Mouse (Mus musculus) liver, postnatal 0 days (tissue): ENCODE results near the gene Actl10. TPM values are rescaled to one million over a fixed set of nuclear protein-coding genes. Genes with fewer than 3 reads are reported as not detected.

Source experiments
- ATAC-seq: fragments of 200-750 bp; cut with Nextera tagmentation; 2 replicates; pipeline ENCODE4 v1.8.0; 2017; ENCODE audit warnings: mild to moderate bottlenecking, moderate library complexity
- DNase-seq: peaks from one replicate; pipeline ENCODE4 v3.0.0-alpha.2; 2016
- H3K27ac ChIP-seq: fragments of 300-500 bp; sonication (generic); 2 replicates; pipeline ENCODE4 v1.5.1; 2014; ENCODE audit warnings: antibody characterized with exemption, moderate library complexity, mild to moderate bottlenecking, low read depth
- H3K27me3 ChIP-seq: fragments of 300-500 bp; sonication (generic); 2 replicates; pipeline ENCODE4 v1.6.1; 2014; ENCODE audit warnings: low read length, control low read depth, mixed read lengths; ENCODE audit not compliant: insufficient read depth
- H3K36me3 ChIP-seq: fragments of 300-500 bp; sonication (generic); replicated peaks from 2 replicates; pipeline ENCODE4 v1.6.1; 2014; ENCODE audit warnings: mild to moderate bottlenecking, control low read depth, low read length, moderate library complexity, mixed read lengths; ENCODE audit not compliant: insufficient read depth
- H3K4me1 ChIP-seq: fragments of 300-500 bp; sonication (generic); 2 replicates; pipeline ENCODE4 v1.6.1; 2014; ENCODE audit warnings: antibody characterized with exemption, mild to moderate bottlenecking, control low read depth; ENCODE audit not compliant: insufficient read depth
- H3K4me2 ChIP-seq: fragments of 300-500 bp; sonication (generic); 2 replicates; pipeline ENCODE4 v1.6.1; 2014; ENCODE audit warnings: low read depth, mild to moderate bottlenecking, low read length, moderate library complexity, mixed read lengths
- H3K4me3 ChIP-seq: fragments of 300-500 bp; sonication (generic); 2 replicates; pipeline ENCODE4 v1.5.1; 2014; ENCODE audit warnings: low read depth, low read length
- H3K9ac ChIP-seq: fragments of 300-500 bp; sonication (generic); replicated peaks from 2 replicates; pipeline ENCODE4 v1.6.1; 2014; ENCODE audit warnings: mild to moderate bottlenecking, moderate library complexity
- H3K9me3 ChIP-seq: fragments of 300-500 bp; sonication (generic); 2 replicates; pipeline ENCODE4 v1.6.1; 2016; ENCODE audit warnings: mild to moderate bottlenecking, control low read depth, low read length, mixed read lengths
- CTCF ChIP-seq: sonication (generic); IDR thresholded peaks from 2 replicates; pipeline ENCODE4 v1.5.1; 2016; ENCODE audit warnings: antibody characterized with exemption, low read depth
- EP300 ChIP-seq: IDR thresholded peaks from 2 replicates; pipeline ENCODE4 v1.6.1; 2016; ENCODE audit warnings: antibody characterized with exemption, low read depth, mild to moderate bottlenecking
- WGBS: fragments of 180-500 bp; shearing (Covaris S2); extraction: QIAGEN DNeasy Blood & Tissue Kit; methylation state at CpG from one replicate; pipeline ENCODE4 v1.1.7; 2014; ENCODE audit not compliant: insufficient replicate concordance; 5-methylcytosine and 5-hydroxymethylcytosine counted together
- polyA plus RNA-seq: library from polyadenylated mRNA; unstranded; fragments of >200 nt; fragmentation: Nextera tagmentation; extraction: Ambion mirVana; gene quantifications from 2 replicates; pipeline ENCODE4 v1.2.1, GENCODE M21; 2015

Actl10 gene
- 0.07 TPM in 1 of 2 replicates, not detected in the other for polyA plus RNA-seq

DNA sequence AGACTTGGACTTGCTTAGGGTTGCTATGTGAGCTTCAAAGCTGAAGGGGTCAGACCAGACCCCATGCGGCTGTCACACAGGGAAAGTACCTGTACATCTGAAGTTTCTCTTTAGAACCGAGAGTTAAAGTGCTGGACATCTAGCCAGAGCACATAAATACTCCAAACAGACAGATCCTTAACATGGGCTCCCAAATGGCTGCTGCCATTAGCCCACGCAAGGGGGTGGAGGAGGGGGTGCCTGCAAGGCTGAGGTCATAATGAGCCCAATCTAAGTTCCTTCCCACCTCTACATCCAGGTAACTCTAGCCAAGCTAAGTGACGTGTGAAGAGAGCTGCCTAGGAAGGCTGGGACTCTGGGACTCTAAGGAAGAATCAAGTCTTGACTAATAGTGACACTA is at the start of gene Actl10:
Gene Actl10, plus strand, starts transcription at position 301 of the 400 bp plus-strand sequence.
- ATAC-seq (no peak), DNase-seq (no peak)
- 0 out of 2 replicates have a peak within 1 kb of the TSS, but pooled peaks have one; percentile 12 for H3K9ac ChIP-seq
- peak within 1 kb of the TSS; percentile 63 for H3K4me2 ChIP-seq
- 78% methylated on average over 4 of the region's 4 CpGs for WGBS
- H3K36me3 ChIP-seq = no peaks in the 10 kb centered on the region
- H3K4me3 ChIP-seq = peak within 1 kb of the TSS; percentile 31
- TF ChIP-seq EP300 (no peak), CTCF (no peak)
- H3K4me1 ChIP-seq = peaks cover 21% of the 10 kb centered on the region
- H3K9me3 ChIP-seq = no peaks in the 10 kb centered on the region
- peaks cover 22% of the 10 kb centered on the region for H3K27me3 ChIP-seq
- no peak within 1 kb of the TSS for H3K27ac ChIP-seq

DNA sequence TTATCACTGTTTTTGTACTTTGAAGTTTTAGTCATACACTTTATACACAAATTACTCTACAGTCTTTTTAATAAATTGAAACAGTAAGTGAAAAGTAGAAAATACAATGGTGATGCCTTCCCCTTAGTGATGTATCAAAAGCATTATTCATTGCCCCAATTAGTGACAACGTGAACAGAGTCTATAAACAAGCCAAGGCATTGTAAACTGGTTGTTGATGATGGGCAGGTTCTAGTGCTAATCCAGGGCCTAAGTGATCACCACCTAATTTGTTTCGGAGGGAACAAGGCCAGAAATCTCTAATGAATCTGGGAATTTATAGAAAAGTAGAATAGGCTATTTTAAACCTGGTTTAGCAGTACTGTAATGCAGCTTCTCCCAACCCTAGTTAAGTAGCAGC is 44.5 kb upstream of the Actl10 start:
- H3K9me3 ChIP-seq = no peaks in the 10 kb centered on the region
- H3K27me3 ChIP-seq = no peaks in the 10 kb centered on the region
- H3K36me3 ChIP-seq = peaks cover 10% of the 10 kb centered on the region; the same call in 1 of the 2 replicates
- ATAC-seq = no peak
- H3K4me1 ChIP-seq = peaks cover 4% of the 10 kb centered on the region; the same call in 1 of the 2 replicates
- no peak overlapping the region for H3K27ac ChIP-seq
- no peak overlapping the region for H3K4me3 ChIP-seq
- H3K9ac ChIP-seq = no peak overlapping the region
- no peak for DNase-seq
- WGBS = 68% methylated on average over 2 of the region's 2 CpGs
- H3K4me2 ChIP-seq = no peak overlapping the region
- TF ChIP-seq EP300 = no peak
- no peak for TF ChIP-seq CTCF

DNA sequence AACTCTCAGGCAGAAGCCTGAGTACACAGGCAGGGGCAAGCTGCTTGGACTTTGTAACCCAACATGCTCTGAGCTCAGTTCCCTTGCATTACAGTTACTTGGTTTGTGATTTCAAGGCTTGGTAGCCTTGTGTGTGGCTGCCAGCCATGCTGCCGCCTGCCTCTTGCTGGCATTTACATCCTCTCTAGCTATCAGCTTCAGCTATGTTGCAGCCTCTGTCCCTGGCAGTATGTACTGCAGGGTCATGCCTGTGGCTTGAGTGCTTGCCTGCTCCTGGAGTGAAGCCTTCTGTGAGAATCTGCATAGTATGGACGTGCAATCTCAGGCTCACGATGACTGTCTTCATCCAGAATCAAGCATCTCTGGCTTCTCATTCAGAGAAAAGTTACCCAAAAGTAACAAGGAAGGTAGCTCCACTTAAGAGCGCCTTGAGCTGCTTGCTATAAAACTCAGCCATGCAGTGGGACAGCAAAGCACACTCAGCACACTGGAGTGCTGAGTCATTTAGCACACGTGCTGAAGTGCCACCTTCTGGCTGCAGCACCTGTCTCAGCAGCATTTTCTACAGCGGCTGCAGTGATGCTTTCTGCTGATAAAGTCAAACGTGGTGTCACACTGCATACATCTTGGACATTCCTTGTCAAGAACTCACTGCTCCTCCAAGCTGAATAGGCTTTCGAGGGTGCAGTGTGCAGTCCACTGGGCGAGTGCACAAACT is 43.9 kb upstream of the Actl10 start:
- Histone ChIP-seq H3K9ac (no peak overlapping the region), H3K36me3 (peaks cover 13% of the 10 kb centered on the region; the same call in 1 of the 2 replicates), H3K27ac (no peak overlapping the region), H3K4me3 (no peak overlapping the region), H3K27me3 (no peaks in the 10 kb centered on the region), H3K4me1 (peaks cover 4% of the 10 kb centered on the region; the same call in 1 of the 2 replicates), H3K9me3 (no peaks in the 10 kb centered on the region), H3K4me2 (no peak overlapping the region)
- TF ChIP-seq EP300 = no peak
- peak; percentile 36 for TF ChIP-seq CTCF
- 59% methylated on average over 9 of the region's 9 CpGs for whole genome bisulfite sequencing
- DNase-seq = no peak
- no peak; the same call in 1 of the 2 replicates for ATAC-seq

DNA sequence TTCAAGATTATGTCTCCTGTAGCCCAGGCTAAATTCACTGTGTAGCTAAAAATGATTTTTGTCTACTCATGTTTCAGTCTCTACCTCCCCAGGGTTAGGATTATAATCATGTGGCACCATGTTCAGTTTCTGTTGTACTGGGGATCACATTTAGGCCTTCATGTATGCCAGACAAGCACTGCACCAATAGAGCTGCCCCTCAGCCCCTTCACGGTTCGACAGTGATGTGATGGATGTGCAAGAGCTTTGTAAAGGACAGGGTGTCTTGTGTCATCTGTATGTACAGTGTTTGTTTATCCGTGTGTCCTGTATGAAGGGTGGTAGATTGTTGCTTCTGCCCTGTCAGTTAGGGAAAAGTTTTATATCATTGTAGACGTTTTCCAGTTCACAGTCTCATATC is 43.1 kb upstream of the Actl10 start:
- WGBS = 83% methylated on average over 4 of the region's 4 CpGs
- Histone ChIP-seq H3K27me3 (no peaks in the 10 kb centered on the region), H3K4me2 (no peak overlapping the region), H3K4me1 (peaks cover 4% of the 10 kb centered on the region; the same call in 1 of the 2 replicates), H3K4me3 (no peak overlapping the region), H3K27ac (no peak overlapping the region), H3K9ac (no peak overlapping the region), H3K9me3 (no peaks in the 10 kb centered on the region), H3K36me3 (peaks cover 11% of the 10 kb centered on the region; the same call in 1 of the 2 replicates)
- ATAC-seq = no peak
- no peak for DNase-seq
- TF ChIP-seq EP300 (no peak), CTCF (no peak)

DNA sequence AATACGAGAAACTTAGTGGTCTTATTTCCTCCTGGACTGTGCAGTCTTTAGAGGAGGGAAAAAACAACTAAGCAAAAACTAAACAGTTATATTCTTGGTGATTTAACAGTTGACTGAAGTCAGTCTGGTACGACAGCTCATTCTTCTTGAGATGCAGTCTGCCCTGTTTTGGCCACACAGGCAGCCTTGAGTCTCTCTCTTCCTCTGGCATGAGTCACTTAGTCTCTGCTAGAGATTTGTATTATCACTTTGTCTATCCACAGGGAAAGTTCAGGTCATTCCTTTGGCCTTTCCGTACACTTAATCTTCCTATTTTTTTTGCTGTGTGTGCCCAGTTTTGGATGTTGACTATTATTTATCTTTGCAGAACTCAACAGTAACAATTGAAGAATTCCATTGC is 41.4 kb upstream of the Actl10 start:
- TF ChIP-seq CTCF (no peak), EP300 (no peak)
- no peak for DNase-seq
- ATAC-seq = no peak
- H3K9ac ChIP-seq = no peak overlapping the region
- 84% methylated on average over 3 of the region's 3 CpGs for WGBS
- no peak overlapping the region for H3K4me2 ChIP-seq
- no peak overlapping the region for H3K27ac ChIP-seq
- peaks cover 4% of the 10 kb centered on the region; the same call in 1 of the 2 replicates for H3K4me1 ChIP-seq
- peaks cover 11% of the 10 kb centered on the region; the same call in 1 of the 2 replicates for H3K36me3 ChIP-seq
- no peak overlapping the region for H3K4me3 ChIP-seq
- no peaks in the 10 kb centered on the region for H3K27me3 ChIP-seq
- H3K9me3 ChIP-seq = no peaks in the 10 kb centered on the region

DNA sequence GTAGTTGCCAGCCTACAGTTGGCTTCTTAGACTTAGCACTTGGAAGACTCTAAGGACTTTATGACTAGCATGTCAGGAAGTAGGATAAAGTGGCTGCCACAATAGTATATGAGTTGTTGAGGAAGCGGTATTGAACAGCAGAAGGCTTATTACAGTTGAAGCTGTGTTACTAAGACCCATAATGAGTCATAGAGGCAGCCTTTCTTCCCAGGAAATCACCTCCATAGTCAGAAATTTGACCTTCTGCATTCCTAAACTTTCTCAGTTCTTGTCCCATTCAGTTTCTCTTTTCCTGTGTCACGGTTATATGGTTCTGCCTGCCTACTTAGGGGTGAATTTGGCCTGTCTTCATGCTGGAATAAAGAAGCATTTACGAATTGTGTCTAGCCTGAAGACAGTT is 34.6 kb upstream of the Actl10 start:
- no peak overlapping the region for H3K4me3 ChIP-seq
- H3K9ac ChIP-seq = no peak overlapping the region
- no peaks in the 10 kb centered on the region for H3K4me1 ChIP-seq
- no peaks in the 10 kb centered on the region for H3K9me3 ChIP-seq
- H3K36me3 ChIP-seq = peaks cover 14% of the 10 kb centered on the region; the same call in 1 of the 2 replicates
- 81% methylated on average over 3 of the region's 3 CpGs for WGBS
- H3K27ac ChIP-seq = no peak overlapping the region
- no peak overlapping the region for H3K4me2 ChIP-seq
- H3K27me3 ChIP-seq = no peaks in the 10 kb centered on the region
- DNase-seq = no peak
- ATAC-seq = no peak
- no peak for TF ChIP-seq CTCF
- no peak for TF ChIP-seq EP300
